Mouse (Mus musculus): Measurements from ENCODE around the gene Gm8279. TPM values are rescaled to one million over a fixed set of nuclear protein-coding genes. Genes with fewer than 3 reads are reported as not detected.
"Not testable (repeated sequence)": the region's sequence is repeated elsewhere in the genome, so short reads cannot be mapped to it uniquely, and the experiment has no call there.

Gm8279 gene
- total RNA-seq (2021): not detected
- long read RNA-seq, experiment 1: 0 reads
- long read RNA-seq, experiment 2: 0 reads

GRCm38 (mm10) chr14:5131219-5131618, at the start of gene Gm8279:
Gm8279 (plus strand) TSS chr14:5131519.
- not testable (repeated sequence) for DNase-seq (ENCODE audit: low spot score in 2 of 2)

- not testable (repeated sequence) for DNase-seq (ENCODE audit: low spot score in 2 of 2)
Measured at GRCm38 (mm10) chr14:5164235-5164634, 32.9 kb downstream of the Gm8279 start, which contains the start of gene Gm3317. Gm3317 (plus strand) TSS chr14:5164535.

GRCm38 (mm10) chr14:5185493-5185892, 54.2 kb downstream of the Gm8279 start, which contains the start of gene Gm8271:
Gm8271 (plus strand) TSS chr14:5185793.
- not testable (repeated sequence) for DNase-seq (ENCODE audit: low spot score in 2 of 2)

Other genes starting within 250 kb of the Gm8279 start
- gene Gm3278, start 239.1 kb upstream of the Gm8279 start, total RNA-seq (2021): not detected
- not detected for gene Gm8297, start 147.6 kb upstream of the Gm8279 start, total RNA-seq (2021)
- gene Gm3298, start 115.6 kb upstream of the Gm8279 start, total RNA-seq (2021): not detected
- gene 4930555G01Rik, start 80.9 kb upstream of the Gm8279 start, total RNA-seq (2021): not detected
- gene Gm8281, start 60.5 kb upstream of the Gm8279 start, total RNA-seq (2021): not detected
- gene Gm3317, start 33.0 kb downstream of the Gm8279 start, total RNA-seq (2021): not detected
- gene Gm8271, start 54.3 kb downstream of the Gm8279 start, total RNA-seq (2021): not detected
- gene Gm3526, start 129.1 kb downstream of the Gm8279 start, total RNA-seq (2021): not detected
- not detected for gene Gm3542, start 203.4 kb downstream of the Gm8279 start, total RNA-seq (2021)